Mouse (Mus musculus): Measurements from ENCODE around the gene Gm20815. TPM values are rescaled to one million over a fixed set of nuclear protein-coding genes. Genes with fewer than 3 reads are reported as not detected.

Gene Gm20815
- not detected for total RNA-seq (2023)

GRCm38 (mm10) chrY:8835069-8835468, at the start of gene Gm20815:
Gene Gm20815 (minus strand): TSS chrY:8835169.

